Mouse (Mus musculus): ENCODE data around the gene Bola2.

DNA sequence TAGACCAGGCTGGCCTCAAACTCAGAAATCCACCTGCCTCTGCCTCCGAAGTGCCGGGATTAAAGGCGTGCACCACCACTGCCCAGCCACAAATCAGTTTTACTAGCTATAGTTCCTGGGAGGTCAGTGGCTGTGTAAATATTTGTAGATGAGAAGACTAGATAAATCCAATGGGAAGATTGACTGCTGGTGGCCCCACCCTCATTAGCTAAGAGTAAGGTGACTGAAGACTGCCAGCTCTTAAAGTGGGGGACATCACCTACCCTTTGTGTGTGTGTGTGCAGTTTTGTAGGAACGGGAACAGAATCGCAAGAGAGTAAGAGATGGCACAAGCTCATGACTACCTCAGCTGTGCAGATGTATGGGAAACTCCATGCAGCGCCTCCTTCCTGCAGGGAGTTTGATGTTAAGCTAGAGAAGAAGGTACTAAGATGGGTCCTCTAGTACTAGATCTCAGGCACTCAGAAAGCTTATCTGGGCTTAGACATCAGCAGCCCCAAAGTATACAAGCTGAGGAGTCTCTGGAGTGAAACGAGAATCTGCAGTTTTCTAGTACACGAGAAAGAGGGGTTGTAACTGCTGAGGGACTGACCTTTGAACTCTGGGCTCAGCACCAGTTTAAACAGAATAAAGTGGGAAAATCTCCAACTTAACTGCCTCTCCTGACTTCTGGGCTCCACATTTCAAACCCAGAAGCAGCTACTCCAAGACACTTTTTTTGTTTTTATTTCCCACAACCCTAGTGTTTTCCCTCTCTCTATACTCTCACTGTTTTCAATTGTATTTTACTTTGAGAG lies 16.5 kb upstream of the Bola2 start:
- TF ChIP-seq CTCF (IDR thresholded peaks at IDR 0.05; ENCODE audit: low read depth, low read length) (no peak), POLR2A (IDR thresholded peaks at IDR 0.05; ENCODE audit: extremely low read depth, insufficient read depth, low read length) (no peak)
